In the genomic region with DNA sequence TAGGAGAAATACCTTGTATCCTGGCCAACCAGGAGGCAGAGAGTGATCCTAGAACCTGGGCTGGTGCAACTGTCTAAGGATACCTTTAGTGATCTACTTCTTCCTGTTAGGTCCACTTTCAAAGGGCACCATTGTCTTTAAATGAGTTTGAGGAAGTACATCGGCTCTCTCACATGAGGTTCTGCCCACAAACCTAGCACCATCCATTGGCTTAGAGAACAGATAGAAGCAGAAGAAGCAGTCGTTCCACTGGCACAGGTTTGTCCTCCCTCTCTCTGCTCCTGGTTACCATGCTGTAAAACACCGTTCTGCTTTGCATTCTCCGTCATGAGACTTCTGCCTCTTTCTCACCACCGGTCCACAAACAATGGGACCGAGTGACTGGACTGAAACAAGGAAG, we compare ENCODE assay signal across 26 mouse cellular contexts. TPM values are rescaled to one million over a fixed set of nuclear protein-coding genes. Genes with fewer than 3 reads are reported as not detected.
DNase-seq lines count a peak whose midpoint lies in the region; ATAC-seq and TF ChIP-seq lines count a peak whose summit lies in the region.
"Had no signal": no experiment of that assay in that cellular context is flagged by ENCODE, and none has a peak within 500 bp of the region (broad histone marks: within the 10 kb centered on the region; RNA-seq: fewer than 3 reads in every experiment).

No protein-coding gene starts in this region.

- H3K36me3 ChIP-seq in splenic B cell, adult 2 months (ENCODE audit: control insufficient read depth, insufficient read depth, low read length, poor library complexity, severe bottlenecking) = no peaks in the 10 kb centered on the region
- H3K36me3 ChIP-seq: embryonic facial prominence, embryonic 10.5 days; embryonic facial prominence, embryonic 13.5 days; forebrain, embryonic 12.5 days; forebrain, embryonic 15.5 days; heart, embryonic 12.5 days; heart, embryonic 15.5 days had no signal

- TF ChIP-seq POLR2A in cerebellum, adult 2 months (IDR thresholded peaks at IDR 0.05; ENCODE audit: borderline replicate concordance, insufficient read depth, low read length) = no peak

- H3K4me1 ChIP-seq in cerebellum, adult 2 months (ENCODE audit: control insufficient read depth, insufficient read depth, low read length) = no peaks in the 10 kb centered on the region; the same call in 1 of the 2 replicates
- H3K4me1 ChIP-seq: embryonic facial prominence, embryonic 10.5 days; embryonic facial prominence, embryonic 13.5 days; forebrain, embryonic 12.5 days; forebrain, embryonic 15.5 days; heart, embryonic 12.5 days; heart, embryonic 15.5 days had no signal

- ATAC-seq in common myeloid progenitor, adult 5-6 weeks (replicated peaks; ENCODE audit: low read depth, poor library complexity, severe bottlenecking) = peak; percentile 73
- peak; percentile 75 for ATAC-seq in megakaryocyte, adult 5-6 weeks (ENCODE audit: poor library complexity, severe bottlenecking)
- ATAC-seq: activated CD4-positive, CD25-positive, alpha-beta regulatory T cell, adult 4 months; CD4-positive, CD25-positive, alpha-beta regulatory T cell, adult 4 months; forebrain, embryonic 15.5 days had no signal

- 93% methylated on average over 6 of the region's 6 CpGs for WGBS in cerebellum, adult 2 months

- no peak overlapping the region for H3K4me3 ChIP-seq in cerebellum, adult 2 months (replicated peaks; ENCODE audit: insufficient read depth, low read depth, low read length)
- H3K4me3 ChIP-seq: embryonic facial prominence, embryonic 10.5 days; embryonic facial prominence, embryonic 13.5 days; erythroblast, embryonic 14.5 days; forebrain, embryonic 12.5 days; forebrain, embryonic 15.5 days; heart, embryonic 12.5 days; heart, embryonic 15.5 days had no signal

- TF ChIP-seq CTCF in cerebellum, adult 2 months (IDR thresholded peaks at IDR 0.05; ENCODE audit: borderline replicate concordance, insufficient read depth, low read depth, low read length) = no peak

- no peaks in the 10 kb centered on the region for H3K27me3 ChIP-seq in splenic B cell, adult 2 months (ENCODE audit: control insufficient read depth, insufficient read depth, low read length, poor library complexity, severe bottlenecking)
- H3K27me3 ChIP-seq in cerebellum, adult 2 months (ENCODE audit: control insufficient read depth, insufficient read depth, low read length) = no peaks in the 10 kb centered on the region
- H3K27me3 ChIP-seq: embryonic facial prominence, embryonic 13.5 days; forebrain, embryonic 12.5 days; forebrain, embryonic 15.5 days; heart, embryonic 12.5 days; heart, embryonic 15.5 days had no signal

- H3K27ac ChIP-seq in cerebellum, adult 2 months (ENCODE audit: insufficient read depth, low read length) = no peak overlapping the region
- H3K27ac ChIP-seq: embryonic facial prominence, embryonic 10.5 days; embryonic facial prominence, embryonic 13.5 days; forebrain, embryonic 12.5 days; forebrain, embryonic 15.5 days; heart, embryonic 15.5 days; hindbrain, embryonic 14.5 days had no signal

- DNase-seq in A20 (ENCODE audit: low read depth, low spot score) = peak; percentile 29
- peak; percentile 28 for DNase-seq in splenic B cell, adult 2 months (ENCODE audit: low read depth, low spot score)
- no peak for DNase-seq in cerebellum, adult 2 months
- no peak for DNase-seq in thymus, postnatal 14 days
- DNase-seq in neural tube, embryonic 10.5 days (ENCODE audit: extremely low spot score, low spot score) = no peak
- DNase-seq: adrenal gland, adult 8-10 months; adrenal gland, postnatal 25 days; cerebellum, adult 11-12 months; cerebellum, adult 9-10 months; cerebellum, postnatal 14 days; embryo, embryonic 11 days; gastrocnemius, postnatal 25 days; heart, postnatal 10 days; heart, postnatal 36 days had no signal

RNA-seq across cellular contexts. Expression of gene Mterf1b, which starts 12.8 kb away (rescaled TPM):
- total RNA-seq in common myeloid progenitor, adult 5-6 weeks (2017) = 0.34 and 5.2 TPM in 2 replicates
- 1.4 and 5.0 TPM in 2 replicates for total RNA-seq in megakaryocyte, adult 5-6 weeks (2015)
- total RNA-seq in megakaryocyte, adult 5-6 weeks (2017) = 0.98 and 2.8 TPM in 2 replicates
- polyA plus RNA-seq in cerebellum, adult 2 months (2012; rRNA removed) = 2.9 and 3.5 TPM in 2 replicates

Comparison
In these comparisons a context has a peak if more than half of its experiments do, and no peak if none do; other contexts are left out.
1. DNase-seq: peak in A20 (single experiment) and splenic B cell, adult 2 months (single experiment); none in cerebellum, adult 2 months (0 of 2), thymus, postnatal 14 days (single experiment) and neural tube, embryonic 10.5 days (single experiment).